Mouse (Mus musculus) hindbrain, embryonic 14.5 days (tissue): ENCODE data around the gene Sema7a. TPM values are rescaled to one million over a fixed set of nuclear protein-coding genes. Genes with fewer than 3 reads are reported as not detected.

Experiments used
- ATAC-seq: fragments of 200-750 bp; cut with Nextera tagmentation; 2 replicates; pipeline ENCODE4 v1.8.0; 2017; ENCODE audit warnings: moderate number of reproducible peaks, mild to moderate bottlenecking, moderate TSS enrichment, moderate library complexity; ENCODE audit not compliant: low FRiP score
- DNase-seq: peaks from one replicate; pipeline ENCODE4 v3.0.0-alpha.2; 2015; ENCODE audit warnings: low spot score
- H3K27ac ChIP-seq: fragments of 300-500 bp; sonication (generic); 2 replicates; pipeline ENCODE4 v1.5.1; 2014; ENCODE audit warnings: mild to moderate bottlenecking, moderate library complexity
- H3K27me3 ChIP-seq: fragments of 300-500 bp; sonication (generic); 2 replicates; pipeline ENCODE4 v1.6.1; 2014; ENCODE audit warnings: mild to moderate bottlenecking, low read length, mixed read lengths; ENCODE audit not compliant: control insufficient read depth, insufficient read depth
- H3K36me3 ChIP-seq: fragments of 300-500 bp; sonication (generic); replicated peaks from 2 replicates; pipeline ENCODE4 v1.6.1; 2014; ENCODE audit not compliant: control insufficient read depth, insufficient read depth
- H3K4me1 ChIP-seq: fragments of 300-500 bp; sonication (generic); replicated peaks from 2 replicates; pipeline ENCODE4 v1.6.1; 2014; ENCODE audit warnings: antibody characterized with exemption, low read length, mixed read lengths; ENCODE audit not compliant: control insufficient read depth, insufficient read depth
- H3K4me2 ChIP-seq: fragments of 300-500 bp; sonication (generic); replicated peaks from 2 replicates; pipeline ENCODE4 v1.6.1; 2014; ENCODE audit warnings: mild to moderate bottlenecking, moderate library complexity
- H3K4me3 ChIP-seq: fragments of 300-500 bp; sonication (generic); replicated peaks from 2 replicates; pipeline ENCODE4 v1.5.1; 2014; ENCODE audit warnings: mild to moderate bottlenecking, low read length
- H3K9ac ChIP-seq: fragments of 300-500 bp; sonication (generic); 2 replicates; pipeline ENCODE4 v1.6.1; 2014
- H3K9me3 ChIP-seq: fragments of 300-500 bp; sonication (generic); 2 replicates; pipeline ENCODE4 v1.6.1; 2016; ENCODE audit warnings: low read length; ENCODE audit not compliant: control insufficient read depth
- WGBS: fragments of 180-500 bp; shearing (Covaris S2); extraction: QIAGEN DNeasy Blood & Tissue Kit; methylation state at CpG from one replicate; pipeline ENCODE4 v1.1.7; 2014; 5-methylcytosine and 5-hydroxymethylcytosine counted together
- polyA plus RNA-seq: library from polyadenylated mRNA; unstranded; fragments of >200 nt; fragmentation: Nextera tagmentation; extraction: Ambion mirVana; gene quantifications from 2 replicates; pipeline ENCODE4 v1.2.1, GENCODE M21; 2014

The Sema7a gene
- 6.3 and 7.3 TPM in 2 replicates for polyA plus RNA-seq

GRCm38 (mm10) chr9:57939431-57940348 is at the start of gene Sema7a:
Sema7a (plus strand) TSS chr9:57940112.
- ATAC-seq = peak; percentile 88
- Histone ChIP-seq H3K36me3 (no peaks in the 10 kb centered on the region), H3K4me2 (peak within 1 kb of the TSS; percentile 83), H3K9ac (peak within 1 kb of the TSS; percentile 95), H3K9me3 (no peaks in the 10 kb centered on the region), H3K27ac (peak within 1 kb of the TSS; percentile 93), H3K4me3 (peak within 1 kb of the TSS; percentile 79), H3K27me3 (no peaks in the 10 kb centered on the region), H3K4me1 (peaks cover 32% of the 10 kb centered on the region; the same call in 1 of the 2 replicates)
- 2% methylated on average over 51 of the region's 60 CpGs for WGBS
- peak; percentile 75 for DNase-seq

- ATAC-seq (no peak), DNase-seq (no peak)
- Histone ChIP-seq H3K36me3 (no peaks in the 10 kb centered on the region), H3K27me3 (no peaks in the 10 kb centered on the region), H3K4me3 (no peak overlapping the region), H3K27ac (no peak overlapping the region; the same call in 1 of the 2 replicates), H3K4me2 (no peak overlapping the region), H3K9me3 (no peaks in the 10 kb centered on the region), H3K4me1 (peaks cover 15% of the 10 kb centered on the region), H3K9ac (no peak overlapping the region)
- WGBS = 61% methylated on average over 10 of the region's 10 CpGs
These were observed 39.4 kb upstream of the Sema7a start for GRCm38 (mm10) chr9:57900478-57900877.

GRCm38 (mm10) chr9:57901197-57901596 is 38.7 kb upstream of the Sema7a start:
- DNase-seq = no peak
- 14% methylated on average over 9 of the region's 9 CpGs for WGBS
- Histone ChIP-seq H3K4me2 (peak overlapping the region; percentile 37), H3K9ac (peak overlapping the region; percentile 46), H3K9me3 (no peaks in the 10 kb centered on the region), H3K36me3 (no peaks in the 10 kb centered on the region), H3K4me1 (peaks cover 15% of the 10 kb centered on the region), H3K27ac (peak overlapping the region; percentile 81), H3K27me3 (no peaks in the 10 kb centered on the region), H3K4me3 (no peak overlapping the region)
- peak; percentile 48; the same call in 1 of the 2 replicates for ATAC-seq

- peak; percentile 38 for DNase-seq
- Histone ChIP-seq H3K9ac (peak overlapping the region; percentile 46), H3K9me3 (no peaks in the 10 kb centered on the region), H3K4me3 (no peak overlapping the region), H3K36me3 (no peaks in the 10 kb centered on the region), H3K27me3 (no peaks in the 10 kb centered on the region), H3K4me2 (peak overlapping the region; percentile 37), H3K4me1 (peaks cover 15% of the 10 kb centered on the region), H3K27ac (peak overlapping the region; percentile 81)
- 20% methylated on average over 3 of the region's 3 CpGs for WGBS
- peak; percentile 27; the same call in 1 of the 2 replicates for ATAC-seq
These were observed 38.3 kb upstream of the Sema7a start for GRCm38 (mm10) chr9:57901601-57902000.

- no peak for DNase-seq
- peaks cover 15% of the 10 kb centered on the region for H3K4me1 ChIP-seq
These were observed 37.8 kb upstream of the Sema7a start for GRCm38 (mm10) chr9:57902132-57902531.

GRCm38 (mm10) chr9:57903589-57904249 is 36.2 kb upstream of the Sema7a start:
- no peak overlapping the region for H3K4me2 ChIP-seq
- ATAC-seq (no peak), DNase-seq (no peak)
- no peaks in the 10 kb centered on the region for H3K36me3 ChIP-seq
- H3K4me1 ChIP-seq = peaks cover 15% of the 10 kb centered on the region
- no peaks in the 10 kb centered on the region for H3K9me3 ChIP-seq
- 81% methylated on average over 8 of the region's 8 CpGs for WGBS
- no peak overlapping the region for H3K27ac ChIP-seq
- H3K4me3 ChIP-seq = no peak overlapping the region
- H3K9ac ChIP-seq = no peak overlapping the region
- no peaks in the 10 kb centered on the region for H3K27me3 ChIP-seq

More at GRCm38 (mm10) chr9:57902132-57902531, 37.8 kb upstream of the Sema7a start:
- no peaks in the 10 kb centered on the region for H3K36me3 ChIP-seq
- H3K4me3 ChIP-seq = no peak overlapping the region
- no peak overlapping the region for H3K4me2 ChIP-seq
- ATAC-seq = no peak
- WGBS = 55% methylated on average over 4 of the region's 4 CpGs
- no peaks in the 10 kb centered on the region for H3K27me3 ChIP-seq
- peak overlapping the region; percentile 81 for H3K27ac ChIP-seq
- no peaks in the 10 kb centered on the region for H3K9me3 ChIP-seq
- H3K9ac ChIP-seq = peak overlapping the region; percentile 46; the same call in 1 of the 2 replicates

GRCm38 (mm10) chr9:57904250-57904644 is 35.7 kb upstream of the Sema7a start:
- no peak overlapping the region for H3K4me2 ChIP-seq
- H3K27me3 ChIP-seq = no peaks in the 10 kb centered on the region
- H3K27ac ChIP-seq = no peak overlapping the region
- no peak for ATAC-seq
- WGBS = 96% methylated on average over 5 of the region's 5 CpGs
- H3K9ac ChIP-seq = no peak overlapping the region
- peaks cover 15% of the 10 kb centered on the region for H3K4me1 ChIP-seq
- DNase-seq = no peak
- no peak overlapping the region for H3K4me3 ChIP-seq
- no peaks in the 10 kb centered on the region for H3K36me3 ChIP-seq
- H3K9me3 ChIP-seq = no peaks in the 10 kb centered on the region

- 83% methylated on average over 6 of the region's 6 CpGs for WGBS
- H3K27ac ChIP-seq = no peak overlapping the region
- H3K36me3 ChIP-seq = no peaks in the 10 kb centered on the region
- ATAC-seq (no peak), DNase-seq (no peak)
- no peaks in the 10 kb centered on the region for H3K9me3 ChIP-seq
- no peak overlapping the region for H3K4me3 ChIP-seq
- no peak overlapping the region for H3K9ac ChIP-seq
- H3K4me1 ChIP-seq = peaks cover 14% of the 10 kb centered on the region
- no peak overlapping the region for H3K4me2 ChIP-seq
- no peaks in the 10 kb centered on the region for H3K27me3 ChIP-seq
These were observed 32.7 kb upstream of the Sema7a start for GRCm38 (mm10) chr9:57907206-57907605.
